Mouse (Mus musculus) spleen, adult 18-20 months (tissue): Measurements from ENCODE around the gene Syt12.
A peak's percentile ranks its signal among the peaks of the same experiment; 100 is the strongest.
"Not testable (repeated sequence)": the region's sequence is repeated elsewhere in the genome, so short reads cannot be mapped to it uniquely, and the experiment has no call there.

Experiments
- DNase-seq, 2 experiments: peaks; one replicate each; pipeline ENCODE4 v3.0.0; 2022; ENCODE audit warnings: mixed read lengths in 2 of 2

Syt12 gene

GRCm38 (mm10) chr19:4487877-4488276 lies 10.6 kb upstream of the Syt12 start:
- no peak for DNase-seq

- DNase-seq: no peak
These were observed 7.8 kb upstream of the Syt12 start for GRCm38 (mm10) chr19:4485006-4485405.

DNA sequence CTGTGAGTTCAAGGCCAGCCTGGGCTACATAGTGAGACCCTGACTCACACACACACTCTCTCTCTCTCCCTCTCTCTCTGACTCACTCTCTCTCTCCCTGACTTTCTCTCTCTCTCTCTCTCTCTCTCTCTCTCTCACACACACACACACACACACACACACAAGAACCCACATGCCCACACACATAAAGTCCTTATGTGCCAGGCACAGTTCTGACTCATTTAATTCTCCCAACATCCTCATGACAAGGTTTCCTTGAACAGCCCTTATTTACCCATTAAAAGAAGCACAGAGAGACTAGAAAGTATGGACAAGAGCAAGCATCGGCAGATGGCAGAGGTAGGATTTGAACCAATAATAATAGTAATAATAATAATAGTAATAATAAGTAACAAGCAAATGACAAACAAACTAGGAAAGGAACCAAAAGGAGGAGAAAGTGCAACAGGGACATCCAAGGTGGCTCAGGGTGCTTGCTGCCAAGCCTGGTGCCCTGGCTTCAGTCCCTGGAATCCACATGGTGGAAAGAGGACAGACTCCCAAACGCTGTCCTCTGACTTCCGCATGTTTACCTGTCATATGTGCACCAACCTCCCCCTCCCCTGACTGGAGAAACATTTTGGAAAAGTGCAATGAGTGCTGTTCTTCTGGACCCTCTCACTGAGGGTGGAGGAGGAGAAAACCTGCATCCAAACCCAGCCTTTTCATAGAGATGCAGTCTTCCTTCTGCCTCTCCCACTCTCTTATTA lies 5.0 kb upstream of the Syt12 start:
- DNase-seq: no peak

DNA sequence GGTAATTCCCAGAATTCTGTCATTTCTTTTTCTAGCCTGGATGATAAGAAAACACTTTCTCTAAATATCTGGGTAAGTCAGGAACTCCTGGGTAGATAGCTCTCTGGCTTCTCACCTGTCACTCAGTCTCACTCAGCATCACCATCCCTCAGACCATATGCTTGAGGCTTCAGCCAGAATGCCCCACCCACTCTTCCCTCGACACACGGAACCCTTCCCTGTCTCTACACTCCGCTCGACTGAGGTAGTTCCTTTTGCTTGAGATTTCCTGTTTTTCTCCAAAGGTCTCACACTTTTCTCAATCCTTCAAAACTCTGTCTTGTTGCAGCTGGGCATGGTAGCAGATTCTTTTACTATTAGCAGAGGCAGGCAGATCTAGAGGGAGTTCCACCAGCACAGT lies 4.1 kb upstream of the Syt12 start:
- DNase-seq: no peak

- no peak for DNase-seq
These were observed 2.8 kb upstream of the Syt12 start for GRCm38 (mm10) chr19:4480041-4480440.

- DNase-seq: no peak
These were observed 906 bp upstream of the Syt12 start for GRCm38 (mm10) chr19:4478190-4478516.

- DNase-seq: no peak
These were observed 518 bp downstream of the Syt12 start for GRCm38 (mm10) chr19:4476601-4477257.

DNA sequence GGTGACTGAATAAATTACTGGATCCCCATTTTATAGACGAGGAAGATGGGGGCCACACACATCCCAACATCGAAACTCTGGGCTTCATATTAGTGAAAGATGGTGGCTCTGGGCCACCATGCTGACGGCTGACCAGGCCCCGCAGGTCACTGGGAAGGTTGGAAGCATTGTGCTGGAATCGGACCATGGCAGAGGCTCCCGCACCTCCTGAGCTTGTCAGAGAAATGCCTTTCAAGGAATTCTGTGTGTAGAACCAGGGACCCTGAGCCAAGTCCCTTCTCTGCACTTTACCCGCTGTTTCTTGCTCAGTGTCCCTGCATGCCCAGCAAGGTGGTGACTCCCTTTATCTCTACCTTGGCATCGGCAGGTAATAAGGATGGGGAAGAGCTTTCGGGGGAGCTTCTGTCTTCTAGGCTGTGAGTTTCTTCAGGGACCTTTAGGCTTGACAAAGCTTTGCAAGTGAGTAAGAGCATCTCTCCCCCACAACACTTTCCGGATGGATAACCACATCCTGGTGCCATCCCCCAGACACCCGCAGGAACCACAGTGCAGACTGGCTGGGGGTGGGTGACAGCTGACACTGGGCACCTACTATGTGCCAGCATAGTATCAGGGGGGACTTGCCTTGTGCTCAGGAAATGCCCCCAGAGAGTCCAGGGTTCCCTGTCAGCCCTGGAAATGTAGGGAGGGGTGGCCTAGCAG lies 1.9 kb downstream of the Syt12 start:
- no peak for DNase-seq

GRCm38 (mm10) chr19:4474739-4475138 lies 2.5 kb downstream of the Syt12 start:
- no peak for DNase-seq

DNA sequence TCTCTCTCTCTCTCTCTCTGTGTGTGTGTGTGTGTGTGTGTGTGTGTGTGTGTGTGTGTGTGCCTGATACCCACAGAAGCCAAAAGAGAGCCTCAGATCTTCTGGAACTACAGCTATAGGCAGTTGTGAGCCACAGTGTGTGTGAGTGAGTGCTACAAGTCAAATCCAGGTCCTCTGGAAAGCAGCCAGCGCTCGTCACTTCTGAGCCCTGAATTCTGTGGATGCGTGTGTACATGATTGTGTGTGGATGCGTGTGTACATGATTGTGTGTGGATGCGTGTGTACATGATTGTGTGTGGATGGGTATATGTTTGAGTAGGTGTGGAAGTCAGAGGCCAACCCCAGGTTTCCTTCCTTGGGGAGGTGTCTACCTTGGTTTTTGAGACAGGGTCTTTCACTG lies 3.7 kb downstream of the Syt12 start:
- no peak for DNase-seq

GRCm38 (mm10) chr19:4468363-4468762 lies 8.9 kb downstream of the Syt12 start:
- DNase-seq: no peak

DNA sequence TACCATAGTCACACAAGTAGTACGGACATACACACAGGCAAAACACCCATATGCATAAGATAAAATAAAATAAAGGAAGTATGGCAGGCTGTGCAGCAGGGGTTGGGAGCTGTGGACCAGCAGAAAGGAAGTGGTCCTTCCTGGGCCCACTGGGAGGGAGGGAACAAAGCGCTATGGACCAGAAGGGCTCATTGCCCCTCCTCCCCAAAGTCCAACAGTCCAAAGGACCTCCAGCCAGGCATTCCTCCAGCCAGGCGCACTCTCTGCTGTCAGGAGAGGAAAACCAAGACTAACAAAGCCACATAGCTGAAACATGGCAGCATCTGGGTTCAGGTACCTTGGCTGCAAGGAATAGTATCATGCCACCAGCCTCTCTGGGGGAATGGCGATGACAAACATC lies 12.6 kb downstream of the Syt12 start:
- DNase-seq: no peak

- no peak for DNase-seq
These were observed 15.3 kb downstream of the Syt12 start for GRCm38 (mm10) chr19:4461981-4462380.

- peak in 1 of 2 experiments; percentile 59 for DNase-seq
These were observed 21.0 kb downstream of the Syt12 start for GRCm38 (mm10) chr19:4456227-4456626.

DNA sequence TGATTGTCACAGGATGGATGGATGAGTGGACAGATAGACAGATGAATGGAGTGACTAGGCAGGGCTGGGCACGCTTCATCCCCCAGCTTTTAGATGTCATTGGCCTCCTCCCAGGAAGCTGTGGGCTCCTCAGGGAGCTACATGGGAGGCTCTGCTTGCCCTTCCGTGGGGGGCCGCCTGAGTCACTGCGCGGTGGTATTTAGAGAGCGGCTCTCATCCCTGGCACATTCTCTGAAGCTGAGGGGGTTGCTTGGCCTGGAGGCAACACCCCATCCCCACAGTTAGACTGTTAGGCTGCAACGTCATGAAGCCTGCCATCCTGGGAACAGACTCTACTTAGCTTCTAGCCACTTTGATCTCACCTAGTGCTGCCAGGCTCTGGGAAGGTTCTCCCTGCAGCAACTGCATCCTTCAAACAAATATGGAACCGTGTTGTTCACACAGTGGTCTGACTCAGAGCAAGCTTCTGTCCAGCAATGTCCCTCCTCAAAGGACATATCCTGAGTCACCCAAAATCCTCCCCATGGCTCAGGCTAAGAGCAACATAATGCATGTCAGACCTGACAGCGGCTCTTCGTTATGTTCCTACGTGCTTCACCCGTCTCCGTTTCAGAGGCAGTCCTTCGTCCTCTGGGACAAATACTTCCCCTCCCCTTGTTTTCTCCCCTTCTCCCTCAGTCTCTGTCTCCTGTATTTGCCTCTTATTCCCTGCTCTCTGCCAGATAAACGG lies 22.0 kb downstream of the Syt12 start:
- no peak for DNase-seq

- not testable (repeated sequence) for DNase-seq
These were observed 23.2 kb downstream of the Syt12 start for GRCm38 (mm10) chr19:4454040-4454439.

DNA sequence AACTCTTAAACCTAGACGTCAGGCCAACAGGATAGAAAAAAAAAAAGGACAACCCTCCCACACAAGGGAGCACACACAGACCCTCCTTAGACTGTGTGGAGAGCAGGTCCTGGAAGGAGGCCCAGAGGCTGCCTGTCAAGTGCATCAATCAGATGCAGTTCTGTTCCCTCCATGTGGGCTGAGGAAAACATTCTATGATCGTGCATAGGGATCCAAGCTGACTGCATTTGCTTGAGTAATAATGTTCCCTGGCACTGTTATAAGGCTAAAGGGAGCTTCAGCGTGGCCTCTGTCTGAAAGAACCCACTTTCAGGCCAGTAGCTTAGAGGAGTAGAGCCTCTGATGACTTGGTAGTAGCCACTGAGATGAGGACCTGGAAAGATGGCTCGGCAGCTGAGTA lies 24.7 kb downstream of the Syt12 start:
- DNase-seq: no peak

- DNase-seq: no peak
These were observed 25.3 kb downstream of the Syt12 start for GRCm38 (mm10) chr19:4451965-4452364.

DNA sequence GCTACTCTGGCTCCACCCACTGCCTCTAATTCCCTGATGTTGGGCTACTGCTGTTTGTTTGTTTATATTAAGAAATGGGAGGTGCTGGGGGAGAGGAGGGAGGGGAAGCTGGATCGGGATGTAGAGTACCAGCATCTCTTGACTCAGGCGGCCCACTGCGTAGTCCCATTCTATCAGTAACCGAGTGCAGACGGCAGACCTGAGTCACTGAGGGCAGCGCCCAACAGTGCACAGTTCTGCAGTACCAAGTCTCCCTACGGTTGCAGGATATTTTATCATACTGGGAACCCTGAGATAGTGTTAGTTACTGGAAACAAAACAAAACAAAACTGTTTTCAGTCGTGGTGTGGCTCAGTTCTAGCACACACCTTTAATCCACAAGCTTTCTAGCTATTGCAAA lies 26.1 kb downstream of the Syt12 start:
- DNase-seq: no peak

GRCm38 (mm10) chr19:4450666-4451065 lies 26.6 kb downstream of the Syt12 start:
- DNase-seq: no peak

- DNase-seq: no peak
These were observed 28.0 kb downstream of the Syt12 start for GRCm38 (mm10) chr19:4449230-4449629.

DNA sequence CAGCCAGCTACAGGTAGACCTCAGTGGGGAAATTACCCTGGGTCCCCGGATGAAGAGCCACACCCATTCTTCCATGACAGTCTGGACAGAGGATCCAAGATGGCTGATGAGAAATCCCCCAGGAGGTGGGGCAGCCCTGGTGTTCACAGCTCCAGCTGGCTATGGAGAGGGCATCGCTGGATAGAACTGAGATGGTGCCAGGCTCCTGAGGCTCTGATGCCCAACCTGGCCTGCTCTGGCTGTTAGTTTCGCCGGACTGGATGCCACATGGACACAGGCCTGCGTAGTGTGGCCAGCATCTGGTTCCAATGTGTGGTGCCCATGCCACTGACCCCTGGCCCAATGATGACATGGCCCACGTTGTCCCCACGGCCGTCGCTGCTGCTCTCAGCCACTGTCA lies 29.8 kb downstream of the Syt12 start:
- DNase-seq: no peak

DNA sequence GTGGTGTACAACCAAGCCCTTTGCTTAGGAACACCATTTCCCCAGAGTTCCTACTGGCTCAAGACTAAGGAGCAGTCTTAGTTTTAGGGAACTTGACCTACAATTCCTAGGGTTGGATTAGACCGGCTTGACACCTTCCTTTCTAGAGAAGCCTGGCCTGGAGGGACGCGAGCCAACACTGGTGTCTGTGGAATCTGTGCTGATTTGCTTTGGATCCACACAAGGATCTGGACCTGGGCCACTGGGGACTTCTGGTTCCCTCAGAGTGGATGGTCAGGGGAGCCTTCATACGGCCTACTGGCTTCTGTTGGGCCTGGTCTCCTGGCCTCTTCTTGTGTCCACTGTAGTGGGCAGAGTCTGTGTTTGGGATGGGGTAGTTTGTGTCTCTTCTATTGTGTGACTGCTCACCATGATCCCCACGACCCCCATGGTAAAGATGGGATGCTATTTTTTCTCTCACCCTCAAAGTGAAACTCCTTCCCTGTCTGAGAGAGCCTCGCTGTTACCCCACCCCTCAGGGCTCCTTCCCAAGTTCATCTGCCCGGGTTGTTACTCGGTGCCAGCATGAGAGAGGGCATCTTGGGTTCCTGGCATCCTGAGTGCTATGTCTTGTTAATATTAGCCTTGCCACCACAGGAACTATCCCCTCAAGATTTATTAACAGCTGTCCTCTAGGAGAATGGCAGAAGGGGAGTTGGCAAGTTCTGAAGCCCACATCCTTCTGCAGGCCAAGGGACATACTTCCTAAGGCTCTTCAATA lies 30.4 kb downstream of the Syt12 start:
- no peak for DNase-seq
